Mouse (Mus musculus) mature B cell (primary cell): Measurements from ENCODE around the gene Grap2.
"Not testable (repeated sequence)": the region's sequence is repeated elsewhere in the genome, so short reads cannot be mapped to it uniquely, and the experiment has no call there.

Source experiments
- in situ Hi-C: fragments of 300-500 bp; cut with MboI; formaldehyde crosslinking; loops from 2 replicates; pipeline ENCODE4 v1.14.3; 2019

Gene Grap2

DNA sequence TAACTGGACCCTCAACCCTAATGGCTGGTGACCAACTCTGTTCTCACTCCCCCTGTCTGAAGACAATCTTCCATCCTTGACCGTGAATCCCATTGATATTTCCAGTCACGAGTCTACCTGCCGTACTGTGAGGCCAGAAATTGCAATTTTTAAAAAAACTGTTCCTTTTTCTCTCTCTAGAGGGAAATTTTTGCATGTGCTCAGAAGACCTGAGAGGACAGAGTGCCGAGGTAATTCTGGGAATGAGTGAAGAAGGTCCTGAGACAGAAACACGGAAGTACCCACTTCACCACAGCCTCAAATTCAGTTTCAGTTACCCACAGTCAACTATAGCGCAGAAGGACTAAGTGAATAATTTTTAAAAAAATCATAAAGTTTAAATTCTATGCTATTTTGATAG lies 5.7 kb upstream of the Grap2 start:
- in situ Hi-C loops, result loop anchor here (5.0 kb wide), 1 partner anchor 46 kb away; no protein-coding TSS in a partner anchor

DNA sequence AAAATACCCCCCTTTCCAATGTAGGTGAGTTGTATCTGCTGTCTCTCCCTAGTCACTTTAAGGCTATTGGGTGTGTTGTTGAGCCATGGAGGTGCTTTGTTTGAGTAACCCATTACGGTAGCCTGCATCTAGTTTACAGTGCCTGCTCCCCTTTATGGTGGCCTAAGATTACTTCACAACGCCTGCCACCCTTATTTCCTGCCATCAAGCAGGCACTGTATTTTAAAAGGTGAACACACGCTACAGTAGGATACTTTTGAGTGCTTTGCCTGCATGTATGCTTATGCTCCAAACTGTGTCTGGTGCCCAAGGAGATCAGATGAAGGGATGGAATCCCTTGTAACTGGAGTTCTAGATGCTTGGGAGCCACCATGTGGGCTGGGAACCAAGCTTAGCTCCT lies 5.3 kb upstream of the Grap2 start:
- in situ Hi-C loops, result loop anchor here (5.0 kb wide), 1 partner anchor 45 kb away; no protein-coding TSS in a partner anchor

DNA sequence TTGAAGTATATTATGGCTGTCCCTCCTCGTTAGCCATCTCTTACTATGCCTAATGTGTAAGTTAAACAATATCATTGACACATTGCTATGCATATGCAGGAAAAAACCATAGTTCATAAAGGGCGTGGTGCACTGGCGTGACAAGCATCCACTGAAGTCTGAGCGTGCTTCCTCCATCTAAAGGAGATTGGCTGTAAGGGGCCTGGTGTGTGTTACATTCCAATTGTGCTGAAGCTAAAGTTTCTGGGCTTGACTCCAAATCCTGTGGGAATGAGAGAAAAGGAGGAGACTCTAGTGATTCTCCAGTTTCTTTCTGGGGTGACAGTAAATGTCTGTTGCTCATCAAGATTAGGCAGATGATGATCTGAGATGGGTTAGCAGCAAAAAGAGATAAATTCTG lies 4.7 kb upstream of the Grap2 start:
- in situ Hi-C loops, result loop anchor here (5.0 kb wide), 1 partner anchor 45 kb away; no protein-coding TSS in a partner anchor

DNA sequence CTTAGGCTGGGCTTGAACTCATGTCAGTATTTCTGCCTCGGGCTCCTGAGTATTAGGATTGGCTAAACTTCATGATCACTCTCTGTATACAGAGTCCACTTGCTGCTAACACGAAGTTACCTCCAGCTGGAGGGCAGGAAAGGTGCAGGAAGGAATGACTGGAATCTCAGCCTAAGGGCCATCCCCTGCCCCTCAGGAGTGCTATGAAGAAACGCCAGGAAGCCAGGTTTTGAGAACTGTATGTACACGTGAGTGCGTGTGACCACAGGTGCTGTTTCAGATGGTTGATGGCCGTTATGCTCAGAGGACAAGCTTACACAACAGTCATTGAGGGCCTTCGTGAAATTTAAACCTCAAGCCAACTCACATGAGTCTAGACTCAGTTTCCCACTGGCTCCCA lies 3.2 kb upstream of the Grap2 start:
- in situ Hi-C loops, result loop anchor here (5.0 kb wide), 1 partner anchor 43 kb away; no protein-coding TSS in a partner anchor

DNA sequence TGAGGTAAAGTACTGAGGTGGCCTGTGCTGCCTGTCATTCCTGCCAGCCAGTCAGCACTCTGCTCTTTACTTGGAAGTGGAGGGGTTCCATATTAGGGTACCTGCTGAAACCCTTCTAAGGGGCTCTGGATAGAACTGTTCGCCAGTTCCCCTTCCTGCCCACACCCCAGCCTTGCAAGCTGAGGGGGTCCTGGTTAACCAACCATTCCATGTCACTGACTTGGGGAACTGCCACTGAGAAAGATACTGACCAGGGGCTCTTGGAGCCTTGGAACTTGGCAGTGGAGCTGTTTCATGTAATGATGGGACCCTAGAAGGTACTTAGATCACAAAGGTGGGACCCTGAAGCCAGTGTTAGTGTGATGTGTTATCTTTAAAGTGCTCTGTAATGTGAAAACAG lies 2.2 kb upstream of the Grap2 start:
- in situ Hi-C loops, result no loop called here

DNA sequence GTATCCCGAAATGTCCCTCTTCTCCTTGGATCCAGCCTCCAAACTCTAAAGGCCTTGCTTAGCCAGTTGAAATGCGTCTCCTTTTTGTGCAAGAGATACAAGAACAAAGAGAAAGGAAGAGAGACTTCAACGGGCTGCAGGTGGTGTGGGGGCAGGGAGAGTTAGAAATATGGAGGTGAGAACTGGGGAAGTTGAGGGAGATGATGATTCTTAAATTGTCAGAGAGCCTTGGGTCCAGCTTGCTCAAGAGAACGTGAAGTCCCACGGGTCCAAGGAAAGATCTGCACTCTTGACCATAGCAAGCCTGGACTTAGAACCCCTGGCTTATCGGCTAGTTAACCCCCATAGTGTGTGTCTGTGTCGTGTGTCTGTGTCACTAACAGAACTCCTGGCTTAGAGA lies 783 bp upstream of the Grap2 start:
- in situ Hi-C loops, result no loop called here

DNA sequence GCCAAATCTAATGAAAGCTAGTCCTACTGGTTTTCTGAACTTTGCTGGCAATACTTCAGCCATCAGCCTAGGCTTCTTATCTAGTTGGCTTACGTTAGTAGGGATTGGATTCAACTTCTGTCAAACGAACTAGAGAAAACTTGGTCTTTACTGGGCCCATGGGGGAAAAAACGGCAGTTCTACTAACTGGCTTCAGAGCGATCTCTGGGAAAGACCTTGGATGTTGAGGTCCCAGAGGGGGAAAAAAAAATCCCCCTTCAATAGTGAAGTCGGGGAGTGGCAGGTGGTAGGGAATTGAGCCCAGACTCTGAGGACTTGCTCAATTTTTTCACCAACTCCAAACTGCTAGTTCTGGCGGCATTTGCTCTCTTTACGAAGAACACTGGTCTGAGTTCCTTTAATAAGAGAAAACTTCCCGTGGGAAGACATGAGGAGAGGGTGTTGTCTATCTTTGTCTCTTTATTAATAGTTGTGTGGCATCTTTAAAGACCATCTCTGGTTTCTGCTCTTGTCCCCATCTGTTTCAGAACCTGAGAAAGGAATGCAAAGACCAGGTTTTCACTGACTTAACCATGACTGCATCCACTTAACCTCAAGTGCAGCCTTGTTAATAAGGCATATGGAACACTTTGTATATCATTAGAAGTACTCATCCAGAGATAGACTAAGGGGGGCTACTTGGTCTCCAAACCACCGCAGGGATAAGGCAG lies 572 bp downstream of the Grap2 start:
- in situ Hi-C loops, result no loop called here

DNA sequence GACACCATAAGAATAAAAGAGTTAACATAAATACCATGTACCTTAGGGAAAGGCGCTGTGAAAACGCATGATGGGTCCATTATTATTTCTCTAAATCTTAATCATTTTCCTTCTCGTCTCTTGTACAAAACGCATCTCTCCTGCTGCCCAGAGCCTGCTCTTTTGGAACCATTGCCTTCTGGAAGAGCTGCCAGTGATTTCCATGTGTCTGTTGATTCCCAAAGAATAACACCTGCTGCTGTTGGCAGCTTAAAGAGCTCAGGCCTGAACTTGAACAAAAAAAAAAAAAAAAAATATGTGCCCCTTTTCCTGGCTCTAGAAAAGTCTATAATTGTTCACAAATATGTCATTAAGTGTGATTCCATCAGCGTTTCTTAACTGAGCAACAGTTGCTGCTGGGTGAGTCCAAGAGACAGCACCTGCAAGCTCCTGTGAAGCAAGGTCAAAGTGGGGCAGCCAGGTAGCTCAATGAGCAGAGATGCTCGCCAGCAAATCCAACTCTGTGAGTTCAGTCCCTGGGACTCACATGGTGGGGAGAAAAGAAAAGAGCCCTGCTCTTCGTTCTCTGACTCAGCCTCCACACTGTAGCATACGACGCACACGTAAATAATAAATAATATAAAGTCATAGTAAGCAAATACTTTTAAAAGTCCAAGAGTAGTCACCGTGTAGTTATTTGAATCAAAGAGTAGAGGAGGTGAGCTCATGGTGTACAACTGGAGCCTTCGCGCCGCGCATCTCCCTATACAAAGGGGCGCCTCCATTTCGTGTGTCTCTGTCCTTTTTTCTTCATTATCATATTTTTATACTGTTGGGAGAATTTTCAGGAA lies 2.0 kb downstream of the Grap2 start:
- in situ Hi-C loops, result no loop called here

DNA sequence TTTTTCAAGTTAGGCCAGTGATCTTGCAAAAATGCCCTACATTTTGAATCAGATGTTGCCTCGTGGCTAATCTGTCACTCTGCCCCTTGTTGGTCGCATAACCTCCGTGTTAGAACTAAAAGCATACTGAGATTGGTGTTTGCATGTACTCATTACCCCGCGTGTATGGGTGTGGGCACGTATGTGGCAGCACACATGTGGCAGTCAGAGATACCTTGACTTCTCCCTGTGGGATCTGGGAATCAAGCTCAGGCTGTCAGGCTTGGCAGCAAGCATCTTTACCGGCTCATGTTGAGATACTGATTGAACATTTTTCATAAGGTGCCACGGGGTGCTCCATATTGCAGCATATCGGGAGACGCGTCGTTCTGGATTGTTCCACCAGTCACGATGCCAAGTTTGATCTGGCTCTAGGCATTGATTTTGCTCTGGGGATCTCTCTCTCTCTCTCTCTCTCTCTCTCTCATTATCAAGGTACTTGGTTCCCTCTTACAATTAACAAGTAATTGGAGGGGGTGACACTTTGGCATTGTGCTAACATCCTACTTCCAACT lies 3.5 kb downstream of the Grap2 start:
- in situ Hi-C loops, result no loop called here

DNA sequence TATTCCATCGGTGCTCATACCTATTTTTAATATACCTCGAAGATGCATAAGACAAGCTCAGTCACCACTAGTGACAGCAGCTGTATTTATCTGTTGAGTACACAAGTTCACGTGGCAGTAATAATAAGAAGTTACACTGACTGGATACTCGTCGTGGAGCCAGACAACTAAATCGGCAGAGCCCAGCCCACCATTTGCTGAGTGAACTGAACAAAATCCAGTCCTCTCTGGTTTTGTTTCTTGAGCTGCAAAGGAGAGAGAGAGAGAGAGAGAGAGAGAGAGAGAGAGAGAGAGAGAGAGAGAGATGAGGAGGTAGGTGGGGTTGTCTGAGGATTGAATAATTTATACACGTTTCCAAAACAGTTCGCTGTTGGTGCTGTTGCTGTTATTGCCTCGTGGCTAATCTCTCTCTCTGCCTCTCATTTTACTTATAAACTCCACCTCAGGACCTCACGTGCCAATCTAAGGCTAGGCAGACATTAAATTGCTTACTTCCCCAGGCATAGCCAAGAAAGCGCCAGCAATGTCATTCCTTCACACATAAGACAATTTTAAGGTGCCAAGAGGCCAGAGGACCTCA lies 4.1 kb downstream of the Grap2 start:
- in situ Hi-C loops, result no loop called here

DNA sequence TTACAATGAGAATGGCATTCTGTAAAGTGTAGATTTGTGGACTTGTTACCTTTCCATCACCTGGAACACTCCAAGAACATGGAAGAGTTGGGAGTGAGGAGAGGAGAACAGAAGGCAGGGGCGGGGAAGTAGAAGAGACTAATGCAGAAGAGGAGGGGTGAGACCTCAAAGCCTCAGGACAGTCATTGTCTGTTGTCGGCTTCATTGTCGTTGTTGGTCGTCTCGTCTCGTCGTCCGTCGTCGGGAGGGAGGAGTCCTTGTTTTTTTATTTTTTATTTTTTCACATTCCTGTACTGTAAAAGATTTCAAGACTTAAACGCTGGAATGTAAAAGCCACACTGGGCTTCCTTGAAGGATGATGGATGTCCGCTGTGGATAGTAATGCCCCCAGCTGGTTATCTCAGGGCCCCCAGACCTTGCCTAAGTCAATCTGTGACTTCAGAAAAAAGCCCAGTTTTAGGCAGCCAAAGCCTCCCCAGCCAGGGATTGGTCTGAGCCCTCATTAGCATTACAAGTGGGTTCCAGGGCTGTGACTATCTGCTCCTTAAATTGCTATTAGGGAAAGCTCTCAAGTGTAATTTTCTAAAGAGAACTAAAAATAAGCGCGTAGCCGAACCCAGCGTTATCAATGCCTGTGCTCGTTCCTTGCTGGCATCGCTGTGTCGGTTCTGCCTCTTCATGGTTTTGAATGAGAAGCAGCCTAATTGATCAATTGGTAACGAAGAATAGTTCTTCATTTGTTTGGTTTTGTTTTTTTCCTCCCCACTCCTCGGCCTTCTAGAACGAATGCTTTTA lies 5.0 kb downstream of the Grap2 start:
- in situ Hi-C loops, result no loop called here

DNA sequence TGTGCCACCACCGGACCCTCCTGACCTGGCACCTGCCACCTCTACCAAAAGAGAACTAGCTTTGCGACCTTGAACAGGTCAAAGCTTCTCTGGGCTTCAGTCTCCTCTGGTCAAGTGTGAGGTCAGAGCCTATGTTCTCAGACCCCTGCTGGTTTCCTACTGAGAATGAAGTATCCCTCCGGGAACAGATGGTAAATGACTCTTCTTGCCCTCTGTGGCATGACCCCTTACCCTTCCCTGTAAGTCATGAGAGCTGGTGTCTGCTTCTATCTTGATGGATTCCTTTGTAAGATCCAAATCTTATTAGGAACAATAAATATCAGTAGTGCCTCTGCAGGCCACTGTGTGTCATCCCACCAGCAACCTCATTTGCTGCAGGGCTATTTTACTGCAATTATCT lies 6.7 kb downstream of the Grap2 start:
- in situ Hi-C loops, result no loop called here

DNA sequence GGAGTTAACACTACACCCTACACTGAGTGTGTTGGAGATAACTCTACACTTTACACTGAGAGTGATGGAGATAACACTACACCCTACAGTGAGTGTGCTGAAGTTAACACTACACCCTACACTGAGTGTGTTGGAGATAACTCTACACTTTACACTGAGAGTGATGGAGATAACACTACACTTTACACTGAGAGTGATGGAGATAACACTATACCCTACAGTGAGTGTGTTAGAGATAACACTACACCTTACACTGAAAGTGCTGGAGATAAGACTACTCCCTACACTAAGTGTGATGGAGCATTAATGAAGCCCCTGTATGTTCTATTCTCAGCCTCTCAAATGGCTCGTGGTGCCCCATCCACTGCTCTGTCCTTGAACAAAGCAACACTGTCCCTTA lies 8.2 kb downstream of the Grap2 start:
- in situ Hi-C loops, result not testable (repeated sequence)

DNA sequence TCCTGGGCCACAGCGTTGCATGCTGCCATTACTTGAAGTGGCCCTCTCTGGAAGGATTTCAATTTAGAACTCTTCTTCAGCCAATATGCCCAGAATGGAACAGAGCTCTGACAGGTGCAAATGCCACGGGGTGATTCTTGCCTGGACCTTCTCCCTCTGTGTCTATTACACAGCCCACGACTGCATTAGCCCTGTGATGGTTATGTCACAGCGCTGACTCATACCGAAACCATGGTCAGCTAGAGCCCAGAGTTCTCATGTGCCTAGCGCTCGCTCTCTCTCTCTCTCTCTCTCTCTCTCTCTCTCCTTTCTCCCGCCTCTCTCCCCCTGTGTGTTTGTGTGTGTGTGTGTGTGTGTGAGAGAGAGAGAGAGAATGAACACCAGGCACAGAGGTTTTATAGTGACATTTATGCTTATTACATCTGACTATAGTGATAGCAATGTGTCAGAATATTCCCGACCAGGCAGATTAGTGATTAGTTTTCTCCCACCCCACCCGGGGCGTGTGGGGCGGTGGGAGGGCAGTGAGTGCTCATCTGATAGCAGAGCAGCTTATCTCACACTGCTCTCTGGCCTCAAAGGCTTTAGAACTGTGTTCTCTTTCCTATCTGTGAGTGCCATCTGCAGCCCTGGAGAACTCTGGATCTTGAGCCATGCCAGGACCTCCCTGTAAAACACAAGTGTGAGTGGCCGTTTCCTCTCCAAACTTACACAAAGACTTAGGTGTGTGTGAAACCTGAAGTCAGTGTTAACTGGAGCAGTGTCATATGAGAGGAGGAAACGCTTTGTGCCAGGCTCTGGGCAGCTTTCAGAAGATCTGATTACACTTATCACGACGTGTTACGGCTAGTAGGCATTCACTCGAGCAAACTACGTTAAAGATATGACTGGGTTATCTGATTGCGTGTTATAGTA lies 10.4 kb downstream of the Grap2 start:
- in situ Hi-C loops, result no loop called here

DNA sequence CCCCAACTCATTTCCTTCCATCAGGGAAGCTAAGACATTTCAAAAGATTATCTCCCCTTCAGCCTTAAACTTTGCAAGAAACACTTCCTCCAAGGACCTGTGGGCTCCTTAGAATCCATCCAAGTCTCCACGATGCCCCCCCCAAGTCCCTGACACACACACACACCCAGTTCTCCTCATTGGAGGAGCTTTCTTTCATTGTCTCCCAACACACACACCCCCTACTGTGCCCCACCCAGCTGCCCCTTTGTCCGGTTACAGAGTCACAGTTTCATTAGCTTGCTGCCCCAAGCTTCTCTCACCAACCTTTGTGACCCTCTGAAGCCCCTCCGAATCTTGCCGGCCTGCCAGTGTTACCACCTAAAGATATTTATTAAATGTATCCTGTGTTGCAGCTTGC lies 13.9 kb downstream of the Grap2 start:
- in situ Hi-C loops, result no loop called here

DNA sequence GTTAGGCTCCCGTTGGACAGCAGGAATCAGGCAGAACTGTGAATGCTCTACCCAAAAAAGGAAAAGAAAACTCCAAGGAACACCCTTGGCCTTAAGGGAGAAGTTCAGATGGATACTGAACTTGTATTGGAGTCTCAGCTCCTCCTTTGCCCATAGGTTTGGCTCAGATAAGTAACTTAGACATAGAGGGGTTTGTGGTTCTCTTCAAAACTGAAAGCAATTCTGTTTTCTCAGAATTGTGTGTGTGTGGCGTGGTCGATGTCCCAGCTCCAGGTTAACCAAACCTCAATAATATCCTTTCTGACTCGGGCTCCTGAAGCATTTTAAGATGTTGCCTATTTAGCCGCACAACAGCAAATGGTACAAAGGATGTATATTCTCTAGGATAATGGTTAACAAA lies 18.2 kb downstream of the Grap2 start:
- in situ Hi-C loops, result no loop called here

DNA sequence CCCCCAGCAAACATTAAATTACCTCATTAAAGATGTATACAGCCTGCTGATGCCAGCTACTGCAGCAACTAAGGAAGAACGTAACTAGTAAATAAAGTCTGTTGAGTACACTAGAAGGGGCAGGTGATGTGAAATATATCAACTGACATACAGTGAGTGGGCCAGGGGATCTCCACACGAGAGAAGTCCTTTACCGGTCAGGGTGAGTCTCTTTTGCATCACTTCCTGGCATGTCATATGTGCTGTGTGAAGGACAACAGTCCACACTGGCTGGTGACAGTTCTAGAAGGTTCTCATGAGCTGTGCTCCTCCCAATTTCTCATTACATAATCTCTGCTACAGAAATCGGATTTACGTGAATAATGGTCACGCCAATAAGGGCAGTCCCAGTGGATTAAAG lies 20.3 kb downstream of the Grap2 start:
- in situ Hi-C loops, result no loop called here

DNA sequence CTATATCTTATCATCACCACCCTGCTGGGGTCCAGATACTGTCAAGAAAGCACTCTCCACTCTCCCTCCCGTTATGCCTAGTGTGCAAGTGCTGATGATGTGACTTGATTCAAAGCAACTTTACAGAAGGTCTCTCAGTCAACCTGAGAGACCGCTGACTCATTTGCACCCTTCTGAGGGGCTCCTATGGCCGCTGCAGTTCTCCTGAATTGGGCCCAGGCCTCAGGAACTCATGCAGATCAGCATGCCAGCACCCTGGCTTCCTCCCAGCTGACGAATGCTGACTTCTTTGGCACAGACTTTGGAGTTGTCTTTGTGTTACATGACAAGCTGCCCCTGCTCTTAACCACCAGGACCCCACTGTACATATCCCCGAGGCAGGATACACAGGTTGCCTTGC lies 21.5 kb downstream of the Grap2 start:
- in situ Hi-C loops, result no loop called here

DNA sequence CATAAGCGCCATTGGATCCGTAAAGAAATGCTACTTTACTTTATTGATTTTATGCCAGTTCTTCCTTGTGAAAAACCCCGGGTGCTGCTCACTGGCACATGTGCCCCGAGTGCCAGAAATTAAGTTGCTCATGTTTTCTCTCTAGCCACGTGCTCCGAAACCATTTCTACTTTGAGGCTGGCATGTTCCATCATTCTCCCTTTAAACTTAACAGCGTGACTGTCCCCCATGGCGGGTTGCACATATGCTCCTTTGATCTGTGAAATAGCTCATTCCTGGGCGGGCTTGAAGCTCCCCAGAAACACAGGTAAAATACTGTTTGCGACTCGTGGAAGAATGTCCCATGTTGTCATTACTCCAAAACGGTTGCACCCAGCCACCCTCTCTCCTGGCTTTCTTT lies 26.4 kb downstream of the Grap2 start:
- in situ Hi-C loops, result no loop called here

DNA sequence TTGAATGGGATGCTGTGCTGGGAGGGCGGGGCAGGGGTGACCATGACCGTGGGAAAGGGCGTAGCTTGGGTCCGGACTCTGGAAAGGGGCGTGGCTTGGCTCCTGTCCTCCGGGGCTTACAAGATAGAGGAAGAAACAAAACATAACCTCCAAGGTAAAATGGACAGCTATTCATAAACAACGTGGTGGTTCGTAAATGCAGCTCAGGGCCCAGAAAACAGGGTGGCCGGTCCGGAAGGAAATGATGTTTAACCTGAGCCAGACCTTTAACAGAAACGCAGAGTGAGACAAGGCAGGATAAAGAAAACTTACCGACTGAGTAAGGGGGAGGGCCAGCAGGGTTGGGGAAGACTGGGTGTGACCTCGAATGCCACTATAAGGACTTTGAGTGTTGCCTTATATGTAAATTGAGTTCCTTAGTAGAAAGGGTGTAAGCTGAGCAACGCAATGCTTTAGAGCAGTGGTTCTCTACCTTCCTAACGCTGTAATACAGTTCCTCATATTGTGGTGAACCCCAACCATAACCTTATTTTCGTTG lies 26.9 kb downstream of the Grap2 start:
- in situ Hi-C loops, result no loop called here
